Mouse (Mus musculus) erythroblast, embryonic 14.5 days (primary cell): ENCODE results near the gene Fibcd1.

Experiments used
- GATA1 ChIP-seq: IDR thresholded peaks from 2 replicates; pipeline ENCODE4 v1.6.1; 2012; ENCODE audit warnings: low read length, inconsistent platforms, mixed read lengths
- TAL1 ChIP-seq: IDR thresholded peaks from 3 replicates; pipeline ENCODE4 v1.6.1; 2012; ENCODE audit warnings: low read length, inconsistent platforms, mixed read lengths

DNA sequence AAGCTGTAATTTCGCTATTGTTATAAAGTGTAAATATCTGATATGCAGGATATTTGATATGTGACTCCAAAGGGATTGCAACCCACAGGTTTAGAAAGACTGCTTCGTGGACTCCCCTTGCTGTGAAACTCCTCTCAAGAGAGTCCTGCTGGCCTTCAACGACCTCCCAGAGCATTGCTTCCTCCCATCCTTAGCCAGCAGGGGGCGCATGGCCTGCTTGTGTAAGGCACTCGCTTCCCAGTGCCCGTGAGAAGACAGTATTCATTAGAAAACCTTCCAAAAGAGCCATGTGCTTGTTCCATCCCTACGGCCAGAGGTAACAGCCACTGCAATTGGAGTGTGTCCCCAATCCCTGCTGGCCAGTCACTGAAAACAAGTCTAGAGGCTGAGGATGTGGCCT lies 58.8 kb downstream of the Fibcd1 start:
- TF ChIP-seq GATA1 (no peak), TAL1 (no peak)
